Mouse (Mus musculus): Measurements from ENCODE around the gene Ccdc105. TPM values are rescaled to one million over a fixed set of nuclear protein-coding genes. Genes with fewer than 3 reads are reported as not detected.

Ccdc105 gene
- polyA plus RNA-seq, 1 experiment from 2014 or later = not detected

- no peak for ATAC-seq (ENCODE audit: insufficient read depth, low FRiP score, low read depth)
- H3K4me2 ChIP-seq = no peak overlapping the region
These were observed 38.7 kb downstream of the Ccdc105 start for GRCm38 (mm10) chr10:78714129-78714528.

GRCm38 (mm10) chr10:78710706-78711105 is 42.2 kb downstream of the Ccdc105 start:
- no peaks in the 10 kb centered on the region for H3K9me3 ChIP-seq
- ATAC-seq (ENCODE audit: insufficient read depth, low FRiP score, low read depth) = no peak
- no peak overlapping the region for H3K4me3 ChIP-seq (replicated peaks)
- no peaks in the 10 kb centered on the region for H3K4me1 ChIP-seq
- H3K36me3 ChIP-seq = no peaks in the 10 kb centered on the region
- no peak overlapping the region for H3K4me2 ChIP-seq
- no peak overlapping the region for H3K27ac ChIP-seq
- no peaks in the 10 kb centered on the region for H3K27me3 ChIP-seq (replicated peaks)
- H3K9ac ChIP-seq = no peak overlapping the region

More at GRCm38 (mm10) chr10:78714129-78714528, 38.7 kb downstream of the Ccdc105 start:
- Histone ChIP-seq H3K4me1 (no peaks in the 10 kb centered on the region), H3K9me3 (no peaks in the 10 kb centered on the region), H3K27me3 (replicated peaks) (no peaks in the 10 kb centered on the region), H3K4me3 (replicated peaks) (no peak overlapping the region), H3K27ac (no peak overlapping the region), H3K36me3 (no peaks in the 10 kb centered on the region), H3K9ac (no peak overlapping the region)
- 74% methylated on average over 6 of the region's 6 CpGs for WGBS

- Histone ChIP-seq H3K4me3 (replicated peaks) (no peak overlapping the region), H3K4me2 (no peak overlapping the region), H3K9ac (no peak overlapping the region), H3K27me3 (replicated peaks) (no peaks in the 10 kb centered on the region), H3K9me3 (no peaks in the 10 kb centered on the region), H3K36me3 (no peaks in the 10 kb centered on the region), H3K27ac (no peak overlapping the region), H3K4me1 (no peaks in the 10 kb centered on the region)
- no peak for ATAC-seq (ENCODE audit: insufficient read depth, low FRiP score, low read depth)
- 47% methylated on average over 3 of the region's 3 CpGs for WGBS
These were observed 52.0 kb downstream of the Ccdc105 start for GRCm38 (mm10) chr10:78700881-78701280.

Other genes starting within 250 kb of the Ccdc105 start
- gene Olfr1358, start 235.6 kb downstream of the Ccdc105 start, polyA plus RNA-seq (2015; fragmentation: Nextera tagmentation; extraction: Ambion mirVana) = not detected in 2 replicates
- 52.8 and 55.7 TPM in 2 replicates for gene Ilvbl, start 178.7 kb downstream of the Ccdc105 start, polyA plus RNA-seq (2015; fragmentation: Nextera tagmentation; extraction: Ambion mirVana)
- 13.1 and 13.2 TPM in 2 replicates for gene Syde1, start 161.1 kb downstream of the Ccdc105 start, polyA plus RNA-seq (2015; fragmentation: Nextera tagmentation; extraction: Ambion mirVana)
- not detected in 2 replicates for gene Olfr1357, start 135.0 kb downstream of the Ccdc105 start, polyA plus RNA-seq (2015; fragmentation: Nextera tagmentation; extraction: Ambion mirVana)
- 0.54 and 0.77 TPM in 2 replicates for gene Casp14, start 34.8 kb downstream of the Ccdc105 start, polyA plus RNA-seq (2015; fragmentation: Nextera tagmentation; extraction: Ambion mirVana)
- gene Slc1a6, start 27.4 kb upstream of the Ccdc105 start, polyA plus RNA-seq (2015; fragmentation: Nextera tagmentation; extraction: Ambion mirVana) = 0.94 and 0.98 TPM in 2 replicates
- not detected in 2 replicates for gene Olfr1356, start 99.1 kb upstream of the Ccdc105 start, polyA plus RNA-seq (2015; fragmentation: Nextera tagmentation; extraction: Ambion mirVana)
- not detected in 2 replicates for gene Olfr1355, start 122.5 kb upstream of the Ccdc105 start, polyA plus RNA-seq (2015; fragmentation: Nextera tagmentation; extraction: Ambion mirVana)
- not detected in 2 replicates for gene Olfr1354, start 160.1 kb upstream of the Ccdc105 start, polyA plus RNA-seq (2015; fragmentation: Nextera tagmentation; extraction: Ambion mirVana)
- gene Olfr8, start 197.6 kb upstream of the Ccdc105 start, polyA plus RNA-seq (2015; fragmentation: Nextera tagmentation; extraction: Ambion mirVana) = not detected in 2 replicates
- gene Olfr1353, start 210.2 kb upstream of the Ccdc105 start, polyA plus RNA-seq (2015; fragmentation: Nextera tagmentation; extraction: Ambion mirVana) = not detected in 2 replicates
- not detected in 2 replicates for gene Olfr1352, start 228.0 kb upstream of the Ccdc105 start, polyA plus RNA-seq (2015; fragmentation: Nextera tagmentation; extraction: Ambion mirVana)